Mouse (Mus musculus) neutrophil, adult 5-6 weeks (primary cell): ENCODE results near the gene Prmt1. TPM values are rescaled to one million over a fixed set of nuclear protein-coding genes. Genes with fewer than 3 reads are reported as not detected.
A peak's percentile ranks its signal among the peaks of the same experiment; 100 is the strongest.

Experiments used
- ATAC-seq: fragments of 151-379, 151-347 bp; 2 replicates; pipeline ENCODE4 v1.8.0; 2017; ENCODE audit warnings: mild to moderate bottlenecking, moderate TSS enrichment; ENCODE audit not compliant: insufficient number of reproducible peaks, poor library complexity, low FRiP score, severe bottlenecking; ENCODE audit errors: extremely low read depth
- total RNA-seq: library from RNA; stranded (forward); fragments of 200-1000 nt; gene quantifications from 2 replicates; pipeline ENCODE4 v1.2.3, GENCODE M21; 2017

The Prmt1 gene
- total RNA-seq, 1 experiment from 2014 or later, result 52.0 TPM

DNA sequence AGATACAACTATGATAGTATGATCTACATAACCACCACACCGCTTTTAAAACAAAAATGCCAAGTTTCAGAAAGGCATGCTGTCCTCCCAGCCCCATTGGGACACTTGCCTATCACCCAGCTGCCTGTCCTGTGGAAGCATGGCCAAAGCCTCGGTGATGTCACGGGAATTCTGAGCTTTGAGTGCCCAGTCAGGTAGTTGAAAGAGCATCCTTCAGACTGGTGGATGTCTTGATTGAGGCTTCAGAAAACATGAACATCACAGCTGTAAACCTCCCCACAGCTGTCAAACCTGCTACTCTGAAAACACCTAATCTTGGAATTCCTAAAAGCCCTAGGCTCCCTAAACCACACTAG lies 27.7 kb upstream of the Prmt1 start:
- ATAC-seq, result no peak

- no peak for ATAC-seq
These were observed 27.2 kb upstream of the Prmt1 start for GRCm38 (mm10) chr7:45013366-45014095.

DNA sequence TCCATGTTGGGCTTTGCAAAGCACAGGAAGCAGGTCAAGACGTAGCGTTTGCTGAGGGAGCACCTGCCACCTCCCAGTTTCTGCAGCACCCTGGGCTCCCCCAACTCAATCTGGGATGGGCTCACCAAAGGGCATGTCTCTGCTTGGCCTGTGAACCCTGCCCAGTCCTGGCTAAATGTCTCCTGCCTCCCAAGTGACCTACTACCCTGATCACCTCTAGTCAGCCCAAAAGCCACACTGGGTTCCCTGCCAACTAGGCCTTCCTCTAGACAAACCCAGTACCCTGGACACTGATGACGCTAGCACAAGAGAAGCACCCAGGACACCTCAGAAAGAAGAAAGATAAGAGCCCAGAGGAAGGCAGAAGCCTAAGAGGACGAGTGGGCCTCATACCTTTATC lies 26.5 kb upstream of the Prmt1 start:
- no peak for ATAC-seq

- no peak for ATAC-seq
These were observed 25.6 kb upstream of the Prmt1 start for GRCm38 (mm10) chr7:45012011-45012410.

DNA sequence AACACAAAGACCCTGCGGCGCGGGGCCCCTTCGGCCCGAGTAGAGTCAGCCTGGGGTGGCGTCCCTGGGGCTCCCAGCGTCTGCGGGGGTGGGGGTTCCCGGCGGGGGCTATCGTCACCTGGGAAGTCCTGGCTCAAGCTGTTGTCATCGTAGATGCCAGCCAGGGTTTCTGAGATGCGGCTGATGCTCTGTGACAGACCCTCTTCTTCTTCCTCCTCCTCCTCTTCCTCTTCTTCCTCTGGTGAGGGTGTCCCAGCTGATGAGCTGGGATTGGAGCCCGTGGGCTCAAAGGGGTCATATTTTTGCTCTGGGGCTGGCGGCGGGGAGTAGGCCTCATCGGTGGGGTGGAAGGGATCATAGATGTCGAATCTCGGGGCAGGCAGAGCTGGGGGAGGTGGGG lies 22.0 kb upstream of the Prmt1 start:
- ATAC-seq, result no peak

DNA sequence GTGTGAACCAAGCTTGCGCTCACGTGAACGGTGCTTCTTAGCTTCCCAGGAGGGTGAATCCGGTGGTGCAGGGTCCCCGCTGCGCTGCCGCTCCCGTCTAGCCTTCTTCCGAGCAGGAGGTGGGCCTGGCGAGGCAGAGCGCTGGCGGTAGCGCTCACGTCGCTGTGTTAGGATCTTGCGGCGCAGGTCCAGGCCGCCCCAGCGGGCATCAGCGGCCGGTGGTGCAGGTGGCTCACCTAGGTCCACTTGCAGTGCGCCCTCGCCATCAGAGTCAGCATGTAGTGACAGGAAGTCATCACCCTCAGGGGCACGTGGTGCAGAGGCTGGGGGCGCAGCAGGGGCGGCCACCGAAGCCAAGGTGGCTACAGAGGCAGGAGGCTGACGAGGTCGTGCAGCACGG lies 21.5 kb upstream of the Prmt1 start:
- ATAC-seq, result no peak

- no peak for ATAC-seq
These were observed 20.8 kb upstream of the Prmt1 start for GRCm38 (mm10) chr7:45007141-45007540.

DNA sequence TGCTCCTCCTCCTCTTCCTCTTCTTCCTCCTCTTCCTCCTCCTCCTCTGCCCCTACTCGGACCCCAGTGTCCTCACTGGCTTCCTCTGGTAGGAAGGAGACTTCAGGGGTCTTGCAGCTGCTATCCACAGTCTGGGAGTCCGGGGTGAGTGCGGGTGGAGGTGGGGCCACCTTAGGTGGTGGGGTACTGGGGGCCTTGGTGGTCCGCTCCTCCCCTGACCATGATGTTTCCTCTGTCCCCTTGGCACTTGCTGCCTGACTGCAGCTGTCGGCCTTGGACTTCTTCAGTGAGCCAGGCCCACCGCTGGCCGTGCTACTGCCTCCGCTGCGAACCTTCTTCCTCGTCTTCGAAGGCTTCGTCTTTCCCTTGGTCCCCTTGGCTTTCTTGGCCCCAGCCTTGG lies 20.1 kb upstream of the Prmt1 start:
- no peak for ATAC-seq

- no peak for ATAC-seq
These were observed 19.1 kb upstream of the Prmt1 start for GRCm38 (mm10) chr7:45005321-45005992.

DNA sequence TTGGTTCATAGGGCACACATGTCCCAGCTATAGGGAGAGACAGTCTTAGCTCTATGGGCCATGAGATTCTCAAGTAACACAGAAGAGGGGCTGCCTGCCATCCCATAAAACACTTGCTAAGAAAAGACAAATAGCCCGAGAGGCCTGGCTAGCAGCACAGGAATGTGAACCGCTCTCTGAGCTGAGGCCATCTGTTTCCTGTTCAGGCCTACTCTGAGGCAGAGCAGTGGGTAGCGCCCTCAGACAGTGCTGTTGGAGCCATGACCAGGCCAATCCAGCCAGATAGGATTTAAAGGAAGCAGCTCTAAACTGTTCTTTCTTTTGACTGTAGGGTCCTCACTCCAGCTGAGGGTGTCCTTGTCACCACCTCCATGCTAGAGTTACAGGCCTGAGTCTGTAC lies 18.2 kb upstream of the Prmt1 start:
- no peak for ATAC-seq

- no peak for ATAC-seq
These were observed 16.1 kb upstream of the Prmt1 start for GRCm38 (mm10) chr7:45002440-45002839.

- ATAC-seq, result no peak
These were observed 14.3 kb upstream of the Prmt1 start for GRCm38 (mm10) chr7:45000539-45001114.

DNA sequence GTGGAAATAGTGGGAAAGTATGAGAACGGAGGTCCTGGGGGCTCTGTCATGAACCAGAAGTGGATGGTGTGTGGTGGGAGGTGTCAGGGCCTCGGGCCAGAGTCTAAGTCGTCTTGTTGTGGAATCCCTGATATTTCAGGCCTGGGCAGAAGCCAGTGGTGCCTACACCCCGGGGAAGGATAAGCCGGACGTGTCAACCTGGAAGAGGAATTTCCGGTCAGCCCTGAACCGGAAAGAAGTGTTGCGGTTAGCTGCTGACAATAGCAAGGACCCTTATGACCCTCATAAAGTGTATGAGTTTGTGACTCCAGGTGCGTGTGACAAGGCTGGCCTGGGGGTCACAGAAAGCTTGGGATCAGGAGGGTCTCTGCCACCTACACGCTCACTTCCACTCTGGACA lies 13.4 kb upstream of the Prmt1 start:
- no peak for ATAC-seq

GRCm38 (mm10) chr7:44998501-44998955 lies 12.2 kb upstream of the Prmt1 start, which contains the start of gene Bcl2l12:
Bcl2l12 (minus strand) TSS chr7:44998712.
- no peak for ATAC-seq

- ATAC-seq, result no peak
These were observed 11.6 kb upstream of the Prmt1 start for GRCm38 (mm10) chr7:44997940-44998428.

- ATAC-seq, result peak; percentile 88
These were observed 11.0 kb upstream of the Prmt1 start, which contains the start of gene Irf3 for GRCm38 (mm10) chr7:44997231-44997939. Irf3 (plus strand) TSS chr7:44997648.

DNA sequence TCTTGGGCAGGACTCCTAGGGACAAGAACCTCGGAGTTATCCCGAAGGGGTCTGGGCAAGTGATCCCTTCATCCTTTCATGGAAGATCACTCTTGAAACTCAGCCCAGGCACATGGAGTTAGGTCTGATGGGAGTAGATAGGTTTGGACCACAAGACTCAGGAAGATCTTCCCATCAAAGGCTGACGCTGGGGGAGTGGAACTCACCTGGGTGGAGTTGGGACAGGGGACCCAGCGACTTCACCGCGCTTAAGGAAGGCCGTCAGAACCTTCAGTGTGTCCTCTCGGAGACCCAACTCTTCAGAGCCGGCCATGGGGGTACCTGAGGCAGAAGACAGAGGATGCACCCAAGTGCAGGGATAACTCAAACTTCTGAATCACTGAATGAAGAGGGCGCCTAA lies 10.3 kb upstream of the Prmt1 start:
- ATAC-seq, result no peak

DNA sequence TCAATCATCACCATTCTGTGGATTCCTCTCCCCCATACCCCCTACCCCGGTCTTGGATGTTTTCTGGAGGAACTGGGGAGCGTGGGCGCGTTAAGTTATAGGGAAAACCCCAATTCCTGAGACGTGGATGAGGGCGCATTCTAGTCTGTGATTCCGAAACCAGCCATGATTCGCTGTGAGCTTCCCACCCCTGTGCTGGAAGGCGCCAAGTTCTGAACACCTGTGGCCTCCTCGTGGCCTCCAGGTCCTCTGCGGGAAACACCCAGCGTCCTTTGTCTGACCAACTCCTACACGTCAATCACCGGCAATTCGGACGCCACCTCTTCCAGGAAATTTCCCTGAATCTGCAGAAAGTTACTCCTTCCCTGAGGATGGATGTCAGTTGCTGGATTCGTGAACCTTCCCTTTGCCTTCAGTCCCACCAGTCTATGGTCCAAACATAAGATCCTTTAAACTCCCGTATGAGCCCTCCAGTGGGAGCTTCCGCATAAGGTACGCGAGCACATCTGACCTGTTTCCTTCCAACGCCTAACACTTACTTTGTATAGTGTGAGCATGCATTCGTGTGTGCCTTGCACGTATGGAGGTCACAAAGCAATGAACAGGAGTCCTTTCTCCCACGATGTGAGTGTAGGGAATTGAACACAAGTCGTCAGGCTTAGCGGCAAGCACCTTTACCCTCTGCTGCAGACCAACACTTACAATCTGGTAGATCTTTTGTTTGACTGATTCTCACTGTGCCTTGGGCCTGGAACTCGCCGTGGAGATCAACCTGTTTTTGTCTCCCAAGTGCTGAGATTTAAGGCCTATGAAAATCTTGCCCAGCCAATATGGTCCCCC lies 731 bp upstream of the Prmt1 start:
- no peak for ATAC-seq
